Mouse (Mus musculus) WW6 (cell line): ENCODE data around the gene Ccz1.
"Not testable (repeated sequence)": the region's sequence is repeated elsewhere in the genome, so short reads cannot be mapped to it uniquely, and the experiment has no call there.

ENCODE experiments used
- DNase-seq: peaks from one replicate; pipeline ENCODE4 v3.0.0-alpha.2; 2013; ENCODE audit warnings: low read depth, low spot score

Gene Ccz1

DNA sequence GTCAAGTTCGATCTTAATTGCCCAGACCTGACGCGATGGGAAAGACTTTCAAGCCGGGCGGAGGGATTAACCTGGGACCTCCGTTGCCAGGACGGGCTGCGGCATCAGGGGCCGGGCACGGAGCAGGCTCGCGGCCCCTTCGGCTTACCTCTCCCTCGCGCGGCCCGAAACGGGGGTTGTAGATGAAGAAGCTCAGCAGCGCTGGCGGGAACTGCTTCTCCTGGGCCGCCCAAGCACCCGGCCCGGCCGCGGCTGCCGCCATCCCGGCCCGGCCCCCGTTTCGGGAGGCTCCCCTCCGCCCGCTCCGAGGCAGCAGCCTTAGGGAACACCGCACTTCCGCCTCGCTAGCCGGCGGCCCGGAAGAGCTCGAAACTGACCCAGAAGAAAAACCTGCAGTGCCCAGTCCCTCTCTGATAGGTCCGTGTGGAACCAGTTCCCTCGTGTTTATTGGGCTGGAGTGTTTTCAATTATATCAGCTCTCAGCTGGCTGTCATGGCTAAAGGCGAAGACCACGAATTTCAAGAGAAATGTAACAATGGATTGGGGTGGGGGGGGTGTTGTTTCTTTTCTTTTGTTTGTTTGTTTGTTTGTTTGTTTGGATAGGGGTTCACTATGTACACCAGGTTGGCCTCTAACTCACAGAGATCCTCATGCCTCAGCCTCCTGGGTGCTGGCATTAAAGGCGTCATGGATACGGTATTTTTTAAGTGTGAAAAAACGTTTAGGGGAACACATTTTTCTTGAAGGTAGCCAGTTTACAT, at the start of gene Ccz1:
Gene Ccz1, minus strand, starts transcription at position 327 of the 761 bp plus-strand sequence.
- DNase-seq, result peak; percentile 73

DNA sequence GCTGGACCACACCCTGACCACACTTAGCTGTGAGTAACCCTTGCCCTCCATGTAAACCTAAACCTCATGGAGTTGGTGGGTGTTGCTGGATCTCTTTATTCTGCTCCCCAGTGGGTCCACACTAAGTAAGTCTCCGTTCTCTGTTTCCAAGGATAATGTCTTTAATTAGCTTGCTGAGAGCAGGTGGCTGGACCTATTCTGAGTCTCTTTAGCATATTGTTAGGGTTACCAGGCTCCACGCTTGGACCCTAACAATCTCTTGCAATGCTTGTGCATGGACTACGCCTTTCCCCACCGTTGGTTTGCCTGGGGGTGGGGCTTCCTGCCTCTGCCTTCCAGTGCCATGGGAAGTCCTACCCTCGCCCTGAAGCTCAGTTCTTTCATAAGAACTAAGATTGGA, 49.4 kb upstream of the Ccz1 start:
- DNase-seq, result no peak

DNA sequence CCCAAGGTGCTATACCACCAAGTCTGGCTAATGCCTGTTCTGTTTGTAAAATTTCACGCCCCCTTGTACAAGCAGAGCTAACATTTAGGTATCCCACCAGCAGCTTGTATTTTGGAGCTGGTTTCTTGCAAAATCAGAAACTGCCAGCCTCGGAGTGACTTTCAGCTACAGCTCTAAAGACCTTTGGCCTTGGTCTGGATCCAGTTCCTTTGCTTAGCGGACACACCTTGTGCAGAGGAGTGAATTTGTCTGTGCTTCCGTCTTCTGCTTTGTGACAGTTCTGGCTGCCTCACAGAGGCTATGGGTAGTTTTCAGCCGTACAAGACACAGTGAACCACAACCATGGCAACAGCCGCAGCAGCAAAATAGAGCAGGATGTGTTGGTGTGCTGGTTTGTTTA, 39.7 kb upstream of the Ccz1 start:
- DNase-seq, result no peak

GRCm38 (mm10) chr5:144053450-144053849, 38.8 kb upstream of the Ccz1 start:
- DNase-seq, result no peak

GRCm38 (mm10) chr5:144051268-144051667, 36.6 kb upstream of the Ccz1 start:
- no peak for DNase-seq

GRCm38 (mm10) chr5:144049881-144050280, 35.2 kb upstream of the Ccz1 start:
- DNase-seq, result no peak

GRCm38 (mm10) chr5:144047324-144047723, 32.6 kb upstream of the Ccz1 start:
- no peak for DNase-seq

DNA sequence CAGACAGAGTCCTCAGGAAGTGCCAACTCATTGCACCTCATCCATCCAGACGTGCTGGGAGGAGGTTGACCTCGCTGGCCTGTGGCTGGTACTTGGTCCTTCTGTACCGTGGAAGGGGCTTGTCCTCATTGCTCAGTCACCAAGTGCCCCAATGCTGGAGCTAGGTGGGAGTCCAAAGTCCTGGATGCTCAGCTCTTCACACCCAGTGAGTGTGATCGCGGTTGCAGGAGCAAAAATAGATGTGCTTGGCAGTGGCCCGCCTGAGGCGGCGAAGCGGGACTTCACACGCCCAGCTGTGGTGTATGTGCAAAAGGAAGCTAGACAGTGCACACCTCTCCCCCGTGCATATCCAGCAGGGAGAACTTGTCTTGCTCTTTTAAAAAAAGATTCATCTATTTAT, 28.5 kb upstream of the Ccz1 start:
- no peak for DNase-seq

DNA sequence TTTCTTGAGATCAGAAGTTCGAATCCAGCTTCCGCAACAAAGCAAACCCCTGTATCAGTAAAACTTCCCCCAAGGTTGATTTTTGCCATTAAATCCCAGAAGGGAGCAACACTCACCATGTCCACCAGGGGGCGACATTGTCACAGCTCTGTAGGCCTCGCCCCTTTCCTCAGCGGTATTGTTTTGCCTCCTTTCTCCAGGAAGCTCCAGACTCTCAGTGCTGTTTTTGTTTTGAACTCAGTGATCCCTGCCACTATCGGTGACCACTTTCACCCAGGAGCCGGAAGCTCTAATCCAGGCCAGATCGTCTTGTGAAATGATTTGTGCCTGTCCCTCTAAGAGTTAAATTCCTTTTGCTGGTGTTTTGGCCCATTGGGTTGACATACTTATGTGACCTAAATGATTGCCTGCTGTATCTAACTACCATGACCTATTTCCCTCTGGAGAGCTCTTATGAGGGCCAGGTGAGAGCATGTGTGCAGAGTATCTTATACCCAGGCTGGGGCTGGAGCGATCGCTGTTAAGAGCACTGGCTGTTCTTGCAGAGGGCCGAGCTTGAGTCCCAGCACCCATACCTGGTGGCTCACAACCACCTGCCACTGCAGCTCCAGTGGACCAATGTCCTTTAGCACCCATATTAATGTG, 26.2 kb upstream of the Ccz1 start:
- peak; percentile 43 for DNase-seq

DNA sequence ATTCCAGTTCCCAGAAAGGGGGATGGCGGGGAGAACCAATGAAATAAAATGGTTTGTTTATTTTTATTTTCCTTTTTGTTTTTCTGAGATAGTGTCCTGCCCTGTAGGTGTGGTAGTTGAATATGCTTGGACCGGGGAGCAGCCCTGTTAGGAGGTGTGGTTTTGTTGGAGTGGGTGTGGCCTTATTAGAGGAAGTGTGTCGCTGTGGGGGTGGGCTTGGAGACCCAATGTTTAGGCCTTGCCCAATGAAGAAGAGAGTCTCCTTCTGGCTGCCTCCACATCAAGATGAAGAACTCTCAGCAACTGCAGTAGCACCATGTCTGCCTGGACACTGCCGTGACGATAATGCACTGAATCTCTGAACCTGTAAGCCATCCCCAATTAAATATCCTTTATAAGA, 25.2 kb upstream of the Ccz1 start:
- DNase-seq, result no peak

GRCm38 (mm10) chr5:144039156-144039675, 24.5 kb upstream of the Ccz1 start:
- DNase-seq, result no peak

GRCm38 (mm10) chr5:144036952-144037351, 22.3 kb upstream of the Ccz1 start:
- no peak for DNase-seq

- no peak for DNase-seq
These were observed 19.9 kb upstream of the Ccz1 start for GRCm38 (mm10) chr5:144034567-144034966.

- no peak for DNase-seq
These were observed 17.8 kb upstream of the Ccz1 start for GRCm38 (mm10) chr5:144032491-144032890.

DNA sequence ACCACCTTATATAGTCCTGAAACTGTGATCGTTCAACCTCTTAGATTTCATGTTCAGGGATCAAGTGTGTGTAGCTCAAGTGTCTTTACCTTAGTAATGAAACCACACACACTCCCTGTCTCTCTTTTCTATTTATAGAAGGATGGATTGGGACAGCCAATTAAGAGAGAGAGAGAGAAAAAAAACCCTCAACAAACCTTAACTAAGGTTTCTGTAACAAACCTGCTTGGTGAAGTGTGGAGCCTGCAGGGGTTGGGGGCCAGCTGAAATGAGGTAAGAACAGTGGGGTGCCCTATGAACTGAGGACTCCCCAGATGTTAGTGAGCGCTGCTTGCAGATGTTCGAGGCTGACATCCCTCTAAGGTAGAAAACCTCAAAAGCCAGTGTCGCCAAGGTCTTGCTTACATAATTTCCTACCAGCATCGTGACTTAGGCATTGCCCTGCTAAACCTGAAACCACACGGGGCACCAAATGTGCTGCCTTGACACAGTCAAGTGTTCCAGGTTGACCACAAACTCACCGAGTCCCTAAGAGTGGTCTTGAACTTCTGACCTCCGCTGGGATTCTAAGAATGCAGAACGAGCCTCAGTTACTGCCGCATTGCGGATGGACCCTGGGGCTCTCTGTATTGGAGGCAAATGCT, 12.1 kb upstream of the Ccz1 start, which contains the start of gene Ocm:
Gene Ocm, minus strand, starts transcription at position 51 of the 644 bp plus-strand sequence.
- DNase-seq, result no peak

DNA sequence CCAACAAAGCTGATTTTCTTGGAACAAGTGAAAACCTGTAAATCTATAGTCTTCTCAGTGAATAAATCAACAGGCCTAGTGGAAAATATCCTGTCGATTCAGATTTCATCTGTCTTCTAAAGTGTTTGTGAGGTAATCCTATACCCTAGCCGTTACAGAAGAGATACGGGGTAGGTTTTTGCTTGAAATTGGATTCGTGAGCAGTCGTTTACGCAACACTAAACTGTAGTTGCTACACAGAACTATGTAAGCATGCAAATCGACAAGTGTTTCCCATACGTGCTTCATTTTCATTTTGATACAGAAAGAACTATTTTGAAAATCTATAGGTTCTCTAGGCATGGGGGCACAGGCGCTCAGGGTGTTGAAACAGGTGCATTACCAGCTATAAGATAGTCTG, 1.2 kb upstream of the Ccz1 start:
- no peak for DNase-seq

DNA sequence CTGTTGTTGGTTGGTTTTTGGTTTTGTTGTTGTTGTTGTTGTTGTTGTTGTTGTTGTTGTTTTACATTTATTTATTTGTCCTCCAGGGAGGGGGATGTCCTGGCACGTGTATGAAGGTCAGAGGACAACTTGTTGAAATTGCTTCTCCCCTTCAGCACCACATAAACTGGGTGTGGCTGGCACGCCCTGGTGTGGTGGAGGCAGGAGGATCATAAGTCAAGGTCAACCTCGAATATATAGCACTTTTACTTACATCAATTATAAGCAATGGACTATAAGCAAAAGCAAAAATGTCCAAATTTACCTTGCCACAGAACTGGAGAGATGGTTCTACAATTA, 604 bp upstream of the Ccz1 start:
- DNase-seq, result no peak

DNA sequence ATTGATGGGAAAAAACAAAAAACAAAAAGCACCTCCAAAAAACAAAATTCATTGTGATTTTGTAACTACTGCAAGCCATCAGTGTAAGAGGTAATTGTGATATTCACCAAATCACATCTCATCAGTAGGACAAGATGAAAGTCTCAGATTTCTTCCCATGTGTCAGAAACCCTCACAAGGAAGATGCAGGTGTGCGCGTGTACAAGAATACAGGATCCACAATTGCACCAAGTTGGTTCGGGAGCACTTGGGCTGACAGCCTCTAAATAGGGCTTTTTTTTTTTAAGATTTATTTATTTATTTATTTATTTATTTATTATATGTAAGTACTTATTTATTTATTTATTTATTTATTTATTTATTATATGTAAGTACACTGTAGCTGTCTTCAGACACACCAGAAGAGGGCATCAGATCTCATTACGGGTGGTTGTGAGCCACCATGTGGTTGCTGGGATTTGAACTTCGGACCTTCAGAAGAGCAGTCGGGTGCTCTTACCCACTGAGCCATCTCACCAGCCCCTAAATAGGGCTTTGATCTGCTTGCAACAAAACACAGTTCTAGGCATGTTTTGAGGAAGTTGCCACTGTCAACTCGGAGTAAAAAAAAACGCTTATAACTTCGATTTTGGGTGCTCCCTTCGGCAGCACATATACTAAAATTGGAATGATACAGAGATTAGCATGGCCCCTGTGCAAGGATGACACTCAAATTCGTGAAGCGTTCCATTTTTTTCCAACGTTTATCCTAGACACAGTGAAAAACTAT, 1.1 kb downstream of the Ccz1 start:
- not testable (repeated sequence) for DNase-seq

DNA sequence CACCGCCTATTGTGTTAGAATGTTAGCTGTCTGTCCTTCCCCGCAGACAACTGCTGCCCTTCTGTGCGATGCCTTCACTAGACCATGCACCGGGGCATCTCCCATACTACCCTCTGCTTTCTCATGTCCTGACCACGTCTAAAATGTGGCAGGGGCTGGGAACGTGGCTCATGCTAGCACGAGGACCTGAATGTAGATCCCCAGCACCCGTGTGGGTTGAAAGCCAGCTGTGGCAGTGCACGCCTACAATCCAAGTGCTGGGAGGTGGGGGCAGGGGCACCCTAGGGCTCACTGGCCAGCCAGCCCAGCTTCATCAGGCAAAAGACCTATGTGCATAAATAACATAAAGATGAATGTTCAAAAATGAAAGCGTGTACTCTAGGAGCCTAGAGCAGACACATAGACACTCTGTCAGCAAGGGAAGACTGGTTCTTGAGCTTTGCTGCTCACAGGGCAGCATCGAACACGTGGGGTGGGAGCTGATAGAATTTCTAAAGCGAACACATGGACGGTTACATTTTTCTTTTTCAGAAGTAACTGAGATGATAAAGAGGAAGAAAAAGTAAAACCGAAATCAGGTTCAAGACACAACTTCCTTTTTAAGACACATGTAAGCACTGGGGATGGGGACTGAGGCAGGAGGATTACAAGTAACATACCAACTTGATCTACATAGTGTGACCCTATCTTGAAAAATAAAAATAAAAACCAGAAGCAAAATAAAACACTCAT, 12.1 kb downstream of the Ccz1 start:
- DNase-seq, result no peak

DNA sequence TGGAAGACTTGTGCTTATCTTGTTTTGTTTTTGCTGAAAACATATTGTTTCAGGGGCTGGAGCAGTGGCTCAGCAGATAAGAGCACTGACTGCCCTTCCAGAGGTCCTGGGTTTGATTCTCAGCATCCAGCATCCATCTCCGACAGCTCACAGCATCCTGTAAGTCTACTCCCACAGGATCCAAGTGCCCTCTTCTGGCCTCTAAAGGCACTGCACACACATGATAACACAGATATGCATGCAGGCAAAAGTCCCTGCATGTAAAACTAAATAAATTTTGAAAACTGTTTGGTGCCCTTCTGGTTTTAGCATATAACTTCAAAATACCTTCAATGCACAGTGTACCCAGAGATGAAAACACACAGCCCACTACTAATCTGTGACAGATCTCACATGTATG, 15.3 kb downstream of the Ccz1 start:
- no peak for DNase-seq
